Mouse (Mus musculus): ENCODE measurements around the gene Hace1.
"Not testable (repeated sequence)": the region's sequence is repeated elsewhere in the genome, so short reads cannot be mapped to it uniquely, and the experiment has no call there.

Gene Hace1

DNA sequence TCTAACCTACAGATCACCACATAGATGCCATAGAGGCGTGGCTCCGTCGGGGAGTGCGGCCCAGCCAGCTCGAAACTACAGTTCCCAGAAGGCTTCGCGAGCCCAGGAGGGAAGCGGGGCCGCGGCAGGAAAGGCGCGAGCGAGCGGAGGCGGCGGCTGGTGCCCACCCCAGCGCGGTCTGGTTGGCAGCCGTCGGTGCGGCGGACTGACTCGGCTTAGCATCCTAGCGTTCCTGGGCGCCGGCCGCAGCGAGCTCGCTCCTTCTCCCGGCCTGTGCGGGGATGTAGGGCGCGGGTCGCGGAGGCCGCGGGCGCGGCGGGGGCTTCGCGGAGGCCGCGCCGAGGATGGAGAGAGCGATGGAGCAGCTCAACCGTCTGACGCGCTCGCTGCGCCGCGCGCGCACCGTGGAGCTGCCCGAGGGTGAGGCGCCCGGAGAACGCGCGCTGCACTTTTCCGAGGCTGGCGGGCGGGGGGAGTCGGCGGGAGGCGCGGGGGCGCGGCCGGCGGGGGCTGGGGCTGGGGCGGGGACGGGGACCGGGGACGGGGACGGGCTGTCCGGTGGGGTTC, at the start of gene Hace1:
Gene Hace1 (plus strand): TSS at position 99 of the 567 bp plus-strand sequence.
- peak; percentile 90 for DNase-seq (ENCODE audit: low spot score)

DNA sequence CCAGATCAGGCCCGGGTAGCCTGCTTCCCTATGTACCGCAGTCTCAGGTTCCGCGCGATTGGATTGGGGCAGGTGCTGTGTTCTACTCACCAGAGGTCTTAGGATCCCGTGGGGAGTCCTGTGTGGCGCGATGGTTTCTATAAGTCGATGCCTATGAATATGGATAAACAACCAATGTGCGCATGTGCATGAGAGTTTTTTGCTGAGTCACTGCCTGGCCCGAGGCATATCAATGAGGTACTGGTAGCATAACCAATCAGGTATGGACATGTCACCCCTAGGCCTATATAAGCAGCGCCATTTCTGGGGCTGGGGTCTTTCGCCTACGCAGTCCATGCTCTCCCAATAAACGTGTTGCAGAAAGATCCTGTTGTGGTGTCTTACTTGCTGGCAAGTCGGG, 40.3 kb upstream of the Hace1 start:
- not testable (repeated sequence) for DNase-seq (ENCODE audit: low spot score)

DNA sequence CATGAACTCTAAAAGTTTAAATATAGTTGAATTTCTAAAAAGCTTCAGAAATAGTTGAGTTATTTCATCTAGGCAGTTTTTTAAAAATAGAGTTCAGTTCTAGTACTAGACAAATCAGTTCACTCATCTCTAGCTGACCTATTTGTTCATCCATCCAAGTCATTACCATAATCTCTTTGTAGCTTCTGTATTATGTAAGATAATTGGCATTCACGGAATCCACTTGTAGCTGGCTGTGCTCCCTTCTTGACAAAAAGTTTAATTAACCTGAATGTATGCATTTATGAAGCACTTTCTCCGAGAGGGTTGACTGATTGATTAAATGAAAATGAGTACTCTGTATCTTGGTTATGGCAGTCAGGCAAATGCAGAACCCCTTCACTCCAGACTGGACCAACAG, 34.9 kb upstream of the Hace1 start:
- DNase-seq (ENCODE audit: low spot score) = peak; percentile 59

DNA sequence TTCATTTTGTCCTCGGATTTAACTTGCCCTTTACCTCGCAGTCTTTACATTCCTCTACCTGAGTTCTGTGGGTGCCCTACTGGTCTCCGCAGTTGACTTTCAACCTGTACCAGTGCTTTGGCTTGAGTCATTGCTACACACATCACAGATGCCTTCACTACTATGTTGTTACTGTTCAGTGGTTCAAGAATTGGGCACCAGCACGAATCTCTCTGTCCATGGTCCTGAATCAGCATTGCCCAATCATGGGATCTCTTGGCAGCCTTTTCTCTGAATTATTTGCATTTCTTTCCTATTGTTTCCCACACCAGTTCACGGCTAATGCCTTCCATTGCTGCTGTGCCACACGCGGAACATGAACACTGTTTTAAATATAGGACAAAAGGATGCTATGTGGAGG, 30.8 kb upstream of the Hace1 start:
- peak; percentile 80 for DNase-seq (ENCODE audit: low spot score)

DNA sequence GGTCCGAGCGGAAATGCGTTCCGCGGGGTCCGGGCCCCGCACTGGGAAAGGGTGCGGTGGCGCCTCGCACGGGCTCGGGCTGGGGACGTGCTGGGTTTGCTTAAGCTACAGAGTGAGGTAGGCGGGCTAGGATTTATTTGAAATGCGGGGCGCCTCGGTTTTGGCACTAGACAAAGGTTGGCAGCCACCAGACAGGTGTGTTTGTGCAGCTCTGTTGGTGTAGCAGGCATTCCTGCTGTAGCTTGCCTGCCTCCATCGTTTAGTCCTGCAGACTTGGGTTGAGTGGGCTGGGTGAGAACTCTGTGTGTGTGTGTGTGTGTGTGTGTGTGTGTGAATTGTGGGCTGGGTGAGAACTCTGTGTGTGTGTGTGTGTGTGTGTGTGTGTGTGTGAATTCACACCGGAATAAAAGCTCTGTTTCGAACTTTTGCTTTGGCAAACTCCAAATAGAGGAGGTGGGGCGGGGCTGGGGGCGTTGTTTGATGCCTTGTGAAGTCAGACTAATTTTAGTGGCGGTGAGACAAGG, 731 bp downstream of the Hace1 start:
- no peak for DNase-seq (ENCODE audit: low spot score)

DNA sequence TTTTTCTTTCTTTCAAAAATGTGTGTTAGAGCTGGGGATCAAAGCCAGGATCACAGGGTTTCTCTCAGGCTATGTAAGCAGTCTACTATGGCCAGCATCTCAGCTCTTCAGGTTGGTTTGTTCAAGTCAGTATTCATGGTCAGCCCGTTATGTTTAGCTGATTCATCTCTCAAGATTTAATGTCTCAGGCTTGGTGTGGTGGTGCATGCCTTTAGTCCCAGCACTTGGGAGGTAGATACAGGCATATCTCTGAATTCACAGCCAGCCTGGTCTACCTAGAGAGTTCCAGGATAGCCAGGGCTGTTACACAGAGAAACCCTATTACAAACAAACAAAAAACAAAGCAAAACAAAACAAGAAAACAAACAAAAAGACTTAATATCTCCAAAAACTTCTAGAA, 5.7 kb downstream of the Hace1 start:
- no peak for DNase-seq (ENCODE audit: low spot score)

DNA sequence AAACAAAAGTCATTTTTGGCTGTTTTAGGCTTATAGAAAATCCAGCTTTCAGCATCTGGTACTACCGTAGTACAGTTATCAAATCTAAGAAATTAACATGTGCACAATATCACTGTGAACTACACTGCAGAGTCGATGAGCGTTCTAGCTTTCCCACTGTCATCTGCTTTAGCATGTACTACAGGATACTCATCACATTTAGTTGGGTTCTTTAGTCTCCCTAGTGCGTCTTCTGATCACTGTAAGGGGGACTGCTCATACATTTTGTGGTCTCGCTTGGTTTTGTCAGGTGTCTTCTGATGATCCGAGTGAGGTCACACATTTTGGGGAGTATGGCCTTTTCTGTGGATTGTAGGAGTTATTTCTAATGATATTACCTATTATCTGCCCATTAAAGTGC, 6.2 kb downstream of the Hace1 start:
- no peak for DNase-seq (ENCODE audit: low spot score)

DNA sequence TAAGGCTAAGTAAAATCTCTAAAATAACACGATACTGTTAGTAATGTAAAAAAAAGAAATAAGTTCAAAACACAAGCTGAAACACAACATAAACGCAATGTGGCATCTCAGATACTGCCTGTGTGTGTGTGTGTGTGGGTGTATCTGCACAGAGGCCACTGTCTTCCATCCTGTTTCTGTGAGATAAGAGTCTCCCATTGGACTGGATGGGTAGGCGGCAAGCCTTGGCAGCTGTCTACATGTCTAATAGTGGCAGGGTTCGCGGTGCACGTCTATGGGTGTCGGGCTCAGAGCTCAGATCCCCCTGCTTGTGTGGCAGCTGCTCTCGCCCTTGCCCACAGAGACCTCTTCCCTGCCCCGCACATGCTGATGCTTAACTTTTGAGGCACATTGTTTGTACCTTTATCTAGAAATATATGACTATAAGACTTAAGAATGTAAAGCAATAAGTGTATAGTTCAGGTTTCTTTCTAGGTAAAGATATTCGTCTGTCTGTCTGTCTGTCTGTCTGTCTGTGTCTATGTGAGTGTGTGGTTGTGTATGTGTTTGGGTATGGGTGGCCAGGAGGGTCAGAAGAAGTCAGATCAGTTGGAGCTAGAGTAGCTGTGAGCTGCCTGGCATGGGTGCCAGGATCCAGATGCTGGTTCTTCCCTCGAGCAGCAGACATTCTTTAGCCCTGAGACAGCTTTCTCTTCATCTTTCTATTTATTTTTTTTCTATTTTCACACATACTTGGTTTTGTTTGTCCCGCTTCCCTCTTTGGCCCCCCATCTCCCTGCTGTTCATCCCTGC, 6.9 kb downstream of the Hace1 start:
- no peak for DNase-seq (ENCODE audit: low spot score)

DNA sequence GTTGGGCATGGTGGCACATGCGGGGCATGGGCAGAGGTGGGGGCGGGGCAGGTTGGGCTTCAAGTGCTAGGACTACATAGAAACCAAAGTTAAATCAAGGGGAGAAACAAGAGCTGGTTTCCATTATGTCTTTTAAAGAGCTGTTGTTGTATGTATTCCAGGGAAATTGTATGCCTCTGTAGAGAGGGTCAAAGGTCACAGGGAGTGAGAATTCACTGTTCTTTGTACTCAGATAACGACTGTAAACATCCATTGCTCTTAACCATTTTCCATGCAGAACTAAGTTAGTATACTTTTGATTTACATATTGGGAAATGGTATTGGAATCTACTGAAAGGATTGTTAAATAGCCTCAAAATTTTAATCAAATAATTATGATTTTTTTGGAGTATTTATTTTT, 28.2 kb downstream of the Hace1 start:
- DNase-seq (ENCODE audit: low spot score) = no peak

DNA sequence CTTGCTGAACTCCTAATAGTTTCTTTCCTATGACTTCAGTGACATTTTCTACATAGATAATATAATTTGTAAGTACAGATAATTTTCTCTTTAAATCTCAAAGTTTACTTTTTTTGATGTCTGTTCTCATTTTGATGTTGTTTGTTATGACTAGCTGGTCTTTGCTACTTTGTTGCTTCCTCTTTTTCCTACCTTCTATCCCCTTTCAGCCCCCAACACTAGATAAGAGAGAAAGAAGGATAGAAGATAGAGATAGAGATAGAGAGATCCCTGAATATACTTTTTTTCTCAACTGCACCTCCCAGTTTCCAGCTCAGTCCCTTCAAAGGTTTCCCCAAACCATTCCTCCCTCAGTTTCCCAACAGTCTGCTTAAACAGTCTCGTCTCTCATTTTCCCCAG, 33.1 kb downstream of the Hace1 start:
- no peak for DNase-seq (ENCODE audit: low spot score)

DNA sequence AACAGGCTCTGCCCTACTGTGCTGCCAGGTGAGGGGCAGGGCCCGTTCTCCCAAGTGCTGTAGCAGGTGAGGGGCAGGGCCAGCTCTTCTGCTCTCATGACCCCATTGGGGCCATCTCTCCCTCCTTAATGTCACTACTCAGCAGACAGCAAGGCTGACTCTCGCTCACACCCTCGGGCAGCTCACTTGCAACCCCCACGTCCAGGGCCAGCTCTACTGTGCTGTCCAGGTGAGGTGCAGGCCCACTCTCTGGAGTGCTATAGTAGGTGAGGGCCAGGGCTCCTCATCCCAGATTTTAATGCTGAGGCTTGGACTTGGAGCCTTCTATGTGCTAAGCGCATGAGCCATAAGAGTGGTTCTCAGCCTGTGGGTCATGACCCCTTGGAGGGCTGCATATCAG, 38.4 kb downstream of the Hace1 start:
- no peak for DNase-seq (ENCODE audit: low spot score)

DNA sequence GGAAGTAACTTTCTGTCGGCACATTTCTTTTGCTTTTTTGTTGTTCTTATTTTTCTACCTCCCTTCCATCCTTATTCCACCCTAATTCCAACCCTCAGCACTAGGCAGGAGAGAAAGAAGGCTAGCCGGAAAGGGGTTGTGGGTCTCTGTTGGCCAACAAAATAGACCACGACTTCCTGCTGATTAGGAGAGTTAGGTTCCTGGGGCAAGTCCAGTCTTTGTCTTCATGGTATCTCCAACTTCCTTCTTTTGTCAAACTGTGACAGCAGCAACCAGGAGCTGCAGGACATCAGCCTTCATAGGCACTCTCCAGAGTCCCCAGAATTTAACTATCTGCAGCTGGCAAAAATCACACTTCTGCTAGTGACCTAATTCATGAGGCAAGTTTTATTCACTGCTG, 41.4 kb downstream of the Hace1 start:
- DNase-seq (ENCODE audit: low spot score) = no peak

DNA sequence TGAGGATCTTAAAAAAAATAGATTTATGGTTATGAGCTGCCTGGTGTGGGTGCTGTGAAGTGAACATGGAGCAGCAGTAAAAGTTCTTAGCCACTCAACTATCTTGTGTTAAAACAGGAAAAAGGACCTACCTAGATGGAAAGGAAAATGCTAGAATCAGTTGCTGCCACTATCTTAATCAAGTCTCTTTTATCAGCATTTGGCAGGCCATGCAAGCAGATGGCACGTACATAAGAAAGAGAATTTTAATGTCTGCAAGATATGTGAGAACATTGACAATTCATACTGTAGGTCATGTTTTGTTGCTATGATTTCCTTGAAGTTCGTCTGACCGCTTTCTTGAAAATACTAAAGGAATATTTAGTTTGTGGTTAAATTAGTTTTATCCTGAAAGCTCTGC, 54.4 kb downstream of the Hace1 start:
- no peak for DNase-seq (ENCODE audit: low spot score)

DNA sequence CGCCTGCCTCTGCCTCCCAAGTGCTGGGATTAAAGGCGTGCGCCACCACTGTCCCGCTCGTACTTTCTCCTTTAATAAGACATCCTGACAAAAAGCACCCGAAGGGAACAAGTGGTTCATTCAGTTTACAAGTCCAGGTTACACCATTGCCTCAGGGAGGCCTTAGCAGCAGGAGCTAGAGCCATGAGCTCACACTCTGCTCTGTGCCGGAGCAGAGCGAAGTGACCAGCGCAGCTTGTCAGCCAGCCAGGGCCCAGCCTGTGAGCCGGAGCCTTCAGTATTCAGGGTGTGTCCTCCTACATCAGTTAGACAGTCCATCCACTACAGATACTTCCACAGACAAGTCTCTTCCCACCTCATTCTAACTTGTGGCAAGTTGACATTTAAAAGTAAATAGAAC, 55.0 kb downstream of the Hace1 start:
- DNase-seq (ENCODE audit: low spot score) = no peak

DNA sequence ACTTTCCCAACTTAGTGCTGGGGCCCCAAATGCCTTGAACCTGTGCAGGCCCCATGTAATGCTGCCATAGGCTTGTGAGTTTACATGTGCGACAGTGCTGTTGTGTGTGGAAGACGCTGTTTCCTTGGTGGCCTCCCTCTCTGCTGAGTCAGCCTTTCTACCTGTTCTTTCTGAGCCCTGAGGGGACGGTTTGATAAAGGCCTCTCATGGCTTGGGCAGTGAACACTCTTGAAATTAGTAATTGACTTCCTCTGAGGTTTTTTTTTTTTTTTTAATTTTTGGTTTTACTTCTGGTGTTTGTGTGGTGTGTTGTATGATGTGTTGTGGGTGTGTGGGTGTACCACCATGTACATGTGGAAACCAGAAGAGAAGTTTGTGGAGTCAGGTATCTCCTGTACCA, 57.6 kb downstream of the Hace1 start:
- DNase-seq (ENCODE audit: low spot score) = no peak

DNA sequence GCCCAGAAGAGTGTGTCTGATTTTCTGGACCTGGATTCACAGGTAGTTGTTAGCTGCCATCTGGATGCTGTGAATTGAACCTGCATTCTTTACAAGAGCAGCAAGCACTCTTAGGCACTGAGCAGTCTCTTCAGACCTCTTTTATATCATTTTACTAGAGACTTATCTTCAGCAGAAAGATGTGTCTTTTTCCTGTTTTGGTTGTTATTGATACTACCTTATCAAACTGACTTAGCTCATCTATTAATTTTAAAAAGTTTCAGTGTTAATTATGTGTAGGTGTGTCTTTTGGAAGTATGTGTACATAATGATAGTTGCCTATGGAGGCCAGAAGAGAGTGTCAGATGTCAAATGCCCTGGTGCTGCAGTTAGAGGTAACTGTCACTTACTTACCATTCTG, 62.1 kb downstream of the Hace1 start:
- no peak for DNase-seq (ENCODE audit: low spot score)

DNA sequence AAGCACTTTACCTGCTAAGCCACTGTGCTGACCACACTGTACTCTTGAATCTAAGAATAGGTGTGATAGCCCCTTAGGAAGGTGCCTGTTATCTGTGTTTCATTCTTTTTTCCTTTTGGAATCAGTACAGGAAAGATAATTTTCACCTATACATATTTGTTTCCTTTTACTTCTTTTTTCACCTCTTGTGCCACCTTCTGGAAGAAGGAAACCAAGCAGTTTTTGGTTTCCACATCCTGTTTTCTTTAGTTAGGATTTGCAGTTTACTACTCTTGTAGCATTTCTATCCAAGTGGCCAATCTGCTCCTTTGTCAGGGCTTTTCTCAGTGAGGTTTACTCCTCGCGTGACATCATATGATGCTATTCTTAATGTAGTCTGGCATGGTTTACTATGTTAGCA, 76.4 kb downstream of the Hace1 start:
- no peak for DNase-seq (ENCODE audit: low spot score)

DNA sequence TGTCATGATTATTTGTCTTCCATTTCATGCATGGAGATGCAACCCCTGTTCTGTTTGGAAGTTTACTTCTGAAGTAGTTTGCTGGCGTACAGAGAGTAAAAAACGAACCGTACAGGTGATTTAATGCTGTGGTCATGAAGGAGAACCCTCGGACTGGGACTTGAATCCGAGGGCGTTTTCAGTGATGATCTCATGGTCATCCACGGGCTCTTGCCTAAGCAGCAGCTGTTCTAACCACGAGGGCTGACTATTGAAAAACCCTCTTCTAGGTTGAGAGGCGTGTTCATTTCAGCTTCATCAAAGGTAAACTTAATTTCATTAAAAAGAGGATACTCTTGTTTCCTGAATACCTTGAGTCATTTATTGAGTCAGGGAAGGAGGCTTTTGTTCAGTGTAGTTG, 84.4 kb downstream of the Hace1 start:
- DNase-seq (ENCODE audit: low spot score) = no peak

DNA sequence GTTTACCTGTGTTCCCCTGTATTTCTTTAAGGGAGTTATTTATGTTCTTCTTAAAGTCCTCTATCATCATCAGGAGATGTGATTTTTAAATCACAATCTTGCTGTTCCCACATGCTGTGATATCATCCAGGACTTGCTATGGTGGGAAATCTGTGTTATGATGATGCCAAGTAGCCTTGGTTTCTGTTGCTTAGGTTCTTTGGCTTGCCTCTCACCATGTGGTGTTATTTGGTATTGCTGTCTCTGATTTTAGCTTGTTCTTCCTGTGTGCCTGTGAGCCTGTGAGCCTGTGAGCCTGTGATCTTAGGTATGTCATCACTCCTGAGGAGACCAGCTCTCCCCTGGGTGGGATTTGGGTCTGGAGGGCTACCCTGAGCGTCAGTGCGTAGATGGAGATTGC, 90.6 kb downstream of the Hace1 start:
- DNase-seq (ENCODE audit: low spot score) = no peak

DNA sequence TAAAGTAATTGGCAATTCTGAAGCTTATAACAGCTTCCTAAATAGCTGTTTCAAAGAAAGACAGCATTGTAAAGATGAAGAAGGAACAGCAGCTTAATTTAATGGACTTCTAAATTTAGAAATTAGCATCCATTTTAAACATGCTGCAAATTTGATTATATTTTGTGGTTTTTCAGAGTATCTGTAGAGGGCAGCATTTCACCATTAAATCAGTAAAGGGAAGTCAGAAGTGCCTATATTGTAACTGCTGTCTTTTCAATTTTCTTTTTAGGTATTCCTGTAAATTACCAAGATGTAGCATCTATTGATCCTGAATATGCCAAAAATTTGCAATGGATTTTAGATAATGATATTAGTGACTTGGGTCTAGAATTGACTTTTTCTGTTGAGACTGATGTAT, 99.2 kb downstream of the Hace1 start:
- DNase-seq (ENCODE audit: low spot score) = peak; percentile 38

DNA sequence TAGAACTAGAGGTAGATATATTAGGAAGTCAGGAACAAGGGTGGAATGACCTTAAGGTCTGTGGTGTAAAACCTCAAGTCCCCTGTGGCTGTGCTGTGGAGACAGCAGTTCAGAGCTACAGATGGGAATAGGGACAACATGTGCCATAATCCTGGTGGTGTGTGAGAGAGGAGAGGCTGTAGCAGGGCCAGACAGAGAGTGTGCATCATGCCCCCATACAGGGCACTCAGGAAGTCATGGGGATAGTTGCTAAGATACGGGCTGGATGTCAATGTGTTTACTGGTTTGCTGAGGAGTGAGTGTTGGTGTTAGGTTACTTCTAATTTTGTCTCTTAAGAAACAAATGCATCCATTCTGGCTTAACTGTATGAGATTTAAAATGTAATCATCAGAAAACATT, 108.6 kb downstream of the Hace1 start:
- no peak for DNase-seq (ENCODE audit: low spot score)

DNA sequence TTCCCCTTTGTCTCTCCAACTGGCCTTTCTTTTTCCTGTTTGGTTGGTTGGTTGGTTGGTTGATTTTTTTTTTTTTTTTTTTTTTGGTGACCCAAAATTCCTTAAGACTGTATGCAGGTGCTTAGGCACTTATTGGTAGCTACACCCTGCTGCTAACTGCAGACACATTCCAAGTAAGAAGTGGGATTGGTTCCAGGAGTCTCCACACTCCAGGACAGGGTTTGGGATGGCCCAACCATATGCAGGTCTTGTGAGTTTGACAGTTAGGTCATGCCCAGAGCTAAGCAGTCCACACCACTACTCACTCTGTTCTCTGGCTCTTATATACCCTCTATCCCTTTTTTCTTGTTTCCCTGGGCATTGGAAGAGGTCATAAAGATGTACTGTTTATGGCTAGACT, 117.3 kb downstream of the Hace1 start:
- no peak for DNase-seq (ENCODE audit: low spot score)

DNA sequence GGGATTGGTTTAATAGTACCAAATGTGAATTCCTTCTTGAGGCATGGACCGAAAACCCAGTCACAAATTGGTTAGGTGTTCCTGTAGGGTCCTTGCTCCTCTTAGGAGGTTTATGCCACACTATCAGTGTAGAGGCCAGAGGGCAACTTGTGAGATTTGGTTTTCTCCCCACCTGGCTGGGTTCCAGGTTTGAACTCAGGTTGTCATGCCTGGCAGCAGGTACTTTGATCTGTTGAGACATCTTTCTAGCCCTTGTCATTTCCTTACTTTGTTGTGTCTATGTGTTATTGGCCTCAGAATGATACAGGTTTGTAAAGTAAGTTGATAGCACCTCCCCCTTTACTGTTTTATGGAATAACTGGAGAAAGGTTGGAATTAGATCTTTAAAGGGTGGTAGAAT, 117.9 kb downstream of the Hace1 start:
- no peak for DNase-seq (ENCODE audit: low spot score)

DNA sequence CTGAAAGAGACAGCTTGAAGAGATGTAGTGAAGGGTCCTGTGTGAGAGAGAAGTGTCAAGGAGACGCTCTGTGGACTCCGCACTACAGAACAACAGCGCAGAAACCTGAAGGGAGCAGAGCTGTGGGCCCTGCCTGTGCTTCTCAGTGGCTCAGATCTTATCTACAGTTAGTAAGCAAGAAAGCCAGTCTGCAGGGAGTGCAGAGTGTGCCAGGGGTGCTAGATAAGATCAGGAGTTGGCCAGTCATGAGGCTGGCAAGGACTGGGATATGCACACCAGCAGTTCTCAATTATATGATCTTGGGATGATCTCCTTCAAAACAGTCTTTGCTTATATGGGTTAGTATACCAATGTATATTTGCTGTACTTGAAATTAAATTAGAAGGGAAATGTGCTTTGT, 121.3 kb downstream of the Hace1 start:
- no peak for DNase-seq (ENCODE audit: low spot score)
